Mouse (Mus musculus) heart, embryonic 12.5 days (tissue): Measurements from ENCODE around the gene Lpcat1. TPM values are rescaled to one million over a fixed set of nuclear protein-coding genes. Genes with fewer than 3 reads are reported as not detected.

ENCODE experiments used
- ATAC-seq: fragments of 200-750 bp; cut with Nextera tagmentation; 2 replicates; pipeline ENCODE4 v1.8.0; 2017; ENCODE audit warnings: moderate TSS enrichment, moderate library complexity; ENCODE audit not compliant: insufficient number of reproducible peaks, low FRiP score
- H3K27ac ChIP-seq: fragments of 300-500 bp; sonication (generic); 2 replicates; pipeline ENCODE4 v1.5.1; 2016; ENCODE audit warnings: mild to moderate bottlenecking, moderate library complexity; ENCODE audit not compliant: poor library complexity, severe bottlenecking
- H3K27me3 ChIP-seq: fragments of 300-500 bp; sonication (generic); replicated peaks from 2 replicates; pipeline ENCODE4 v1.6.1; 2016; ENCODE audit warnings: mild to moderate bottlenecking, moderate library complexity
- H3K36me3 ChIP-seq: fragments of 300-500 bp; sonication (generic); 2 replicates; pipeline ENCODE4 v1.6.1; 2016; ENCODE audit warnings: mild to moderate bottlenecking, moderate library complexity
- H3K4me1 ChIP-seq: fragments of 300-500 bp; sonication (generic); replicated peaks from 2 replicates; pipeline ENCODE4 v1.6.1; 2016; ENCODE audit warnings: mild to moderate bottlenecking
- H3K4me2 ChIP-seq: fragments of 300-500 bp; sonication (generic); 2 replicates; pipeline ENCODE4 v1.6.1; 2016; ENCODE audit warnings: mild to moderate bottlenecking, moderate library complexity
- H3K4me3 ChIP-seq: fragments of 300-500 bp; sonication (generic); 2 replicates; pipeline ENCODE4 v1.5.1; 2016; ENCODE audit warnings: mild to moderate bottlenecking
- H3K9ac ChIP-seq: fragments of 300-500 bp; sonication (generic); 2 replicates; pipeline ENCODE4 v1.6.1; 2016; ENCODE audit warnings: mild to moderate bottlenecking, moderate library complexity
- H3K9me3 ChIP-seq: fragments of 300-500 bp; sonication (generic); replicated peaks from 2 replicates; pipeline ENCODE4 v1.6.1; 2016; ENCODE audit warnings: mild to moderate bottlenecking, moderate library complexity
- WGBS: fragments of 180-500 bp; shearing (Covaris S2); methylation state at CpG from one replicate; pipeline ENCODE4 v1.1.7; 2016; 5-methylcytosine and 5-hydroxymethylcytosine counted together
- polyA plus RNA-seq: library from polyadenylated mRNA; unstranded; fragments of >200 nt; fragmentation: Nextera tagmentation; extraction: Ambion mirVana; gene quantifications from 2 replicates; pipeline ENCODE4 v1.2.1, GENCODE M21; 2016

The Lpcat1 gene
- polyA plus RNA-seq, 1 experiment from 2014 or later, result 24.1 TPM

DNA sequence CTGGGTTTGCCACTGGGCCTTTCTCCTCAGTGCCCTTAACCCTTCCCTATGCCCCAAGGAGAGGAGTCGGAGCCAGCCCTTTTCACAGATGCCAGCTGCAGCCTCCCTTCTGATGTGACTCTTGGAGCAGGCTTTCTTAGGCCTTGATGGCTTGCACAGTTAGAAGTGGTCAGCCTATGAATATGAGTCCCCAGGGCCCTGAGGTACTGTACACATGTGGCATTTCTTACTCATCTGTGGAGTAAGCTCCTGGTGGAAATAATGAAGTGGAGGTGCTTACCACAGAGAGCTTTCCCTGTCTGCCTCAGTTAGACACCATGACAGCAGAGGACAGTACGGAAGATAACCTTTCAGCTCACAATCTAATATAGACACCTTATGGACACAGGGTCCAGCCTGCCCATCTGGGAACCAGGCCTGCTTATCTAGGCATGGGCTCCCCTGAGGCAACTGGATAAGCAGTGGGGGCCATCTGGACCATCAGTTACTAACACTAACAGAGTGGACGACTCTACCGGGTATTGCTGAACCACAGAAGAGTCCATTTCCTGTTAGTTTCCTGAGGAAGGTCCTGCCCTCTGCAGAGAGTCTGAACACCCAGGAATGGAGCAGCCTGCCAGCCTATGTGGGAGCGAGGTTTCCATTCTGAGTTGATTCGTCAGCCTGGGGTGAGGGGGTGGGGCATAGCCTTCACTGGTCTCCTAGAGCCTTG lies 33.1 kb downstream of the Lpcat1 start:
- Histone ChIP-seq H3K27ac (0 out of 2 replicates have a peak overlapping the region, but pooled peaks have one; percentile 41), H3K36me3 (peaks cover 53% of the 10 kb centered on the region), H3K4me3 (no peak overlapping the region), H3K4me1 (peaks cover 21% of the 10 kb centered on the region), H3K27me3 (no peaks in the 10 kb centered on the region), H3K9me3 (no peaks in the 10 kb centered on the region), H3K9ac (no peak overlapping the region), H3K4me2 (no peak overlapping the region)
- WGBS, result 38% methylated on average over 6 of the region's 6 CpGs
- peak; percentile 82 for ATAC-seq

DNA sequence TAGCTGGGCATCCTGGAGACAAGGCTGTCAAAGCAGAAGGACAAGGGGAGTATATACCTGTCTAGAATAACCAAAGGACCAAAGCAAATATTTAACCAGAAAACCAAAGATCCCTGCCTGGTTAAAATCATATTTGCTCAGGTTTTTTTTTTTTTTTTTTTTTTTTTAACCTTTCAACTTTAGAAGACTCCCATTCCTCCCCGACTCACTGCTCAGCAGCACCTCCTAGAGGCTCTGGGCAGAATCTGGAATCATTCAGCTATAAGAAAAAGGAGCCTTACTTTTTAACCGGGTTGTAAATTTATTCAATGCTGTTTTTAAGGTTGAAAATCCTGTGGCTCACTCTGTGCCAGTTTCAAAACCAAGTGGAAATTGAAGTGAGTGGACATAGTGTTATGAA lies 35.7 kb downstream of the Lpcat1 start:
- Histone ChIP-seq H3K9ac (no peak overlapping the region), H3K4me1 (peaks cover 21% of the 10 kb centered on the region), H3K36me3 (peaks cover 44% of the 10 kb centered on the region), H3K9me3 (no peaks in the 10 kb centered on the region), H3K4me2 (no peak overlapping the region), H3K4me3 (no peak overlapping the region), H3K27me3 (no peaks in the 10 kb centered on the region), H3K27ac (no peak overlapping the region)
- ATAC-seq, result no peak
- WGBS, result 57% methylated on average over 2 of the region's 2 CpGs

DNA sequence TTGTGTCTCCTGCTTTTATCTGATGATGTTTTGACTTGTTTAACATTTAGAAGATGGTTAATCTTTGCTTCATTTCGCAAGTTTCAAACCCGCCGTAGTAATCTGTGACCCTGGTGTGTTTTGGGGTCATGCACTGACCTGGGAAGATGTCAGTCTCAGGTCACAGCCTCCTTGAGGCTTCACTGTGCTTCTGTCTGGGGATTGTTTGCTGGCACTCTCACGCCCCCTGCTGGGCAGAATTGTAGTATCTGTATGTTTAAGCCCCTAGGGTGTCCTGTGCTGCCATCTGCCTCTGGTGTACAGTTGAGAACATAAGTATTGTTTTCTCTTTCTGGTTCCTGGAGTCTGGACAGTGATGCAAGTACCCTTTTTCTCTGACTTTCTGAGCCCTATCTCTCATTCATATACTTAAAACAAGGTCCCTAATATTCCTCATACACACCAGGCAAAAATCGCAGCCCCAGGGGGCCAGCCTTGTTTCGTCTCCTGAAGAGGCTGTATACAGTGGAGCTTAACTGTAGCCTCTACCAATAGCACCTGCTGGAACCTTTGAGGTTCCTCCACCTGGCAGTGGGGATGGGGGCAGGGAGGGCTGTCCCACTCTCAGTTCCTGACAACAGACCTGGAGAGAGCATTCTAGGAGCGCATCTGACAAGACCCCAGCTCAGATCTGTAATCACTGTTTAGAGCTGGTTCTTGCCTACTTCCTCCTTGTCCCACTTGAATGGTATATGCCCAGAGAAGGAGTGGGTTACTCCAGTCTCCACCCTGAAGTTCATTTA lies 38.9 kb downstream of the Lpcat1 start:
- H3K36me3 ChIP-seq, result peaks cover 50% of the 10 kb centered on the region
- ATAC-seq, result no peak
- H3K4me2 ChIP-seq, result no peak overlapping the region
- 65% methylated on average over 7 of the region's 7 CpGs for WGBS
- H3K9ac ChIP-seq, result no peak overlapping the region
- no peaks in the 10 kb centered on the region for H3K9me3 ChIP-seq
- peaks cover 2% of the 10 kb centered on the region for H3K4me1 ChIP-seq
- H3K4me3 ChIP-seq, result no peak overlapping the region
- no peak overlapping the region for H3K27ac ChIP-seq
- no peaks in the 10 kb centered on the region for H3K27me3 ChIP-seq

DNA sequence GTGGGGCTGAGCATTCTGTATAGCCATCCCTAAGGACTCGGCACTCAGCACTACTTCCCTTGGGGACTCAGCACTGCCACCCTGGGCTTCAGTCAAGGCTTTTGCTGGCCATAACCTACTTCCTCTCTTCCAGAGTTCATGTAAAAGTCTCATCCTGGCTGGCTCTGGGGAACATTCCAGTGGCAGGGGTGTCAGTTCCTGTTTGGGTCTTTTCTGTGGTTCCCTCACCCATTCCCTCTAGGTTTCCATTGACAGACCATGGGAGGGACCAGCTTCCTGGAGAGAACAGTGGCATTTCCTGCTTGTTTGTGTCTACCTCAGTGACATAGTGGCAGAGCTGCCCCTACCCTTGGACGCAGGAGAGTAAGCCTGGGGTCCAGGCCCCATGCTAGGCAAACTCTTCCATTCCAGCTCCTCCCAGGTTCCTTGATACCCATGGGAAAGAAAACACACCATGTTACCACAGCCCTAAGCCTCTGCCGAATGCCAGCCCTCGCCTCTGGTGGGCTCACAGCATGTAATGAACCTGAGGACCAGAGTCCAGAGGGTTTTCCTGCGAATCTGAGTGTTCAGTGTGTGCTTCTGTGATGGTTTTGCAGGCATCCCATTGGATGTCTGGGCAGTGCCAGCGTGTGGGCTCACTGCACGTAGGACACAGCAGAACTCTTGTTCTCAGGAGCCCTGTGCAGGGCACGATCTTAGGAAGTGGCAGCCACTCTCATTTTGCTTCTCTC lies 42.0 kb downstream of the Lpcat1 start:
- Histone ChIP-seq H3K9me3 (no peaks in the 10 kb centered on the region), H3K4me2 (no peak overlapping the region), H3K27me3 (no peaks in the 10 kb centered on the region), H3K4me3 (no peak overlapping the region), H3K9ac (no peak overlapping the region), H3K36me3 (peaks cover 55% of the 10 kb centered on the region), H3K27ac (0 out of 2 replicates have a peak overlapping the region, but pooled peaks have one; percentile 15), H3K4me1 (no peaks in the 10 kb centered on the region; the same call in 1 of the 2 replicates)
- 79% methylated on average over 8 of the region's 8 CpGs for WGBS
- ATAC-seq, result no peak

DNA sequence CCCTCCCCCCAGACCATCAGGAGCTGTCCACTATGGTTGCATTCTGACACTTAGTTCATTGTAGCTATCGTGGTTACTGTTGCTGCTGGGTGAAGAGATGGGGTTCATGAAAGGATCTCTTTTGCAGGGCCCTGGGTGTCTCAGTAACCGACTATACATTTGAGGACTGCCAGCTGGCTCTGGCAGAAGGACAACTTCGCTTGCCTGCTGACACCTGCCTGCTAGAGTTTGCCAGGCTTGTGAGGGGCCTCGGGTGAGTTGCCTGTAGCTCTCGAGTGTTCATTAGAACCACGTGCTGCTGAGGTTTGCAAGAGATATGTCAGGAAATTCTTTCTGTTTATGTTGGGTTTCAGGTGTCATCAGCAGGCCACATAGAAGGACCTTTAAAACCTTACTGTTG lies 42.9 kb downstream of the Lpcat1 start:
- Histone ChIP-seq H3K4me1 (peaks cover 3% of the 10 kb centered on the region; the same call in 1 of the 2 replicates), H3K27me3 (no peaks in the 10 kb centered on the region), H3K27ac (no peak overlapping the region), H3K36me3 (peaks cover 64% of the 10 kb centered on the region), H3K9me3 (no peaks in the 10 kb centered on the region), H3K4me3 (no peak overlapping the region), H3K9ac (no peak overlapping the region), H3K4me2 (no peak overlapping the region)
- WGBS, result 80% methylated on average over 6 of the region's 6 CpGs
- ATAC-seq, result no peak

DNA sequence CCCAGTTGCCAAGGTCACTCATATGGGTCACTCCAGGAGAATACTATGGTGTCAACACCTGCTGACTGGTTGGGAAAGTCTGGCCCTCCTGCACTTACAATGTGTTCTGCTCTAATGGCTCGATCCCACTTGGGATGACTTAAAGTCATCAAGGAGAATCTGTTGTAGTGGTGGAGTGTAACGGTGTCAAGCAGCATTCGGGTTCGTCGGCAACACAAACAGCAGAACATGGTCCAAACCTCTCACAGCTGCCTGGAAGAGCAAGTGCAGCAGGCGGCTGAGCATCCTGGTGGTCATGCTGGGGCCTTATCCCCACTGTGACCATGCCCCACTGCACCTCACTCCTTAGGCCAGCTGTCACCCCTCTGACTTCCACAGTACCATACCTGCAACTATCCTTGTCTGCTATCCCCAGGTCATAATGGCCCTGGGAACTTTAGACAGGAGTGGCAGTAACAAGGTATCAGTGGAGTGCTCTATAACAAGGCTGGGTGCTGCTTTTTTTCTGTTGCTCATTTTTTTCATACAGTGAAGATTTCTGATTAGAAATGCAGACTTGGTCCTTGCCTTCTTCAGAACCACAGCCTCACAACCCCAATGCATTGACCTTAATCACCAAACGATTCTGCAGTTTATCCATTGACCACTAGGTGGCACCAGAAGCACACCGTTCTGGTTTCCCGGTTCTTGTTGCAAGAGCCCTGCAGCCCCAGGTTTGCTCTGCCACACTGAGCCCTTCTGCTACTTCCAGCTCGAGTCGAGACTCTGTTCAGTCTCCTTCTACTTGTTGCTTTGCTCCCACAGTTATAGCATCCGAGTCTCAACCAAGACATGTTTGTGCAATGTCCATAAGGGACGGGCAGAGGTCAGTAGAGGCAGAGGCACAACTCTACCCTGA lies 46.0 kb downstream of the Lpcat1 start:
- Histone ChIP-seq H3K4me1 (peaks cover 3% of the 10 kb centered on the region; the same call in 1 of the 2 replicates), H3K27ac (no peak overlapping the region), H3K4me3 (no peak overlapping the region), H3K9ac (no peak overlapping the region), H3K27me3 (no peaks in the 10 kb centered on the region), H3K4me2 (no peak overlapping the region), H3K36me3 (peaks cover 72% of the 10 kb centered on the region), H3K9me3 (no peaks in the 10 kb centered on the region)
- no peak for ATAC-seq
- 56% methylated on average over 13 of the region's 13 CpGs for WGBS

DNA sequence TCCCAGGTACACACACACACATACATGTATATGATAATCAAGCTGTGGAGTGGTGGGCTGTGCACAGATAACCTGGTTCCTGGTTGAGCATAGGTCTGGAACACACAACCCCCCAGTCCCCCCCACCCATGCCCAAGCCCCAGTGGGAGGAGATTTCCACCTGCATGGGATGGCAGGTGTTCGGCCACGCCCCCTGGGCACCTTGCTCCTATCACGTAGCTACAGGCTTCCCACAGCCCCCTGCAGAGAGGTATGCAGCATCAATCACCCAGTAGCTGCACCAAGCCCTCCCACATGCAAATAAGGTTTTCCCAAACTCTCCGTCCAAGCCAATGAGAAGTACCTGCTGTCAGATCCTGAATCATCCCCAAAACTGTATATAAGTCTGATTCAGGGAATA lies 49.9 kb downstream of the Lpcat1 start:
- ATAC-seq, result no peak
- H3K4me2 ChIP-seq, result no peak overlapping the region
- H3K9ac ChIP-seq, result no peak overlapping the region
- no peaks in the 10 kb centered on the region for H3K27me3 ChIP-seq
- 0 out of 2 replicates have a peak, but pooled peaks cover 3% of the 10 kb centered on the region for H3K4me1 ChIP-seq
- no peak overlapping the region for H3K27ac ChIP-seq
- WGBS, result 70% methylated on average over 4 of the region's 4 CpGs
- H3K9me3 ChIP-seq, result no peaks in the 10 kb centered on the region
- H3K36me3 ChIP-seq, result peaks cover 41% of the 10 kb centered on the region
- no peak overlapping the region for H3K4me3 ChIP-seq

DNA sequence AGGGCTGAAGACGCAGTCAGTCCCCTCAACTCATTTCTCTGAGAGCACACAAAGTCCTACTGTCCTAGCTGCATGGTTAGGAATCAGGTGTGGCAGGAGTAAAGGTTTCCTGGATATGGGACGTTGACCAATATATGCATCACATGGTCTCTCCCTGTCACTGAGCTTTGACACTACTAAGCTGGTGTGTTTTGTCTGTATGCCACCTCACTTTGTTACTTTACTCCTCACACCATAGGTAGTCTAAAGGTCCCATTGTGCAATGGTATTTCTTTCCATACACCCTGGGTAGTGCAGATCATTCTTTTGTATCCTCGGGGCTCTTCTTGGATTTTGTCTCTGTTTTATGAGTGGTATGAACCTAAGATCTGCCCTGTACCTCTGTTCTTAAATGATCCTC lies 66.7 kb downstream of the Lpcat1 start:
- Histone ChIP-seq H3K4me2 (no peak overlapping the region), H3K9ac (no peak overlapping the region), H3K27ac (no peak overlapping the region), H3K36me3 (no peaks in the 10 kb centered on the region), H3K9me3 (0 out of 2 replicates have a peak, but pooled peaks cover 2% of the 10 kb centered on the region), H3K4me3 (no peak overlapping the region), H3K4me1 (peaks cover 8% of the 10 kb centered on the region), H3K27me3 (peaks cover 51% of the 10 kb centered on the region)
- 83% methylated on average over 3 of the region's 3 CpGs for WGBS
- ATAC-seq, result no peak

DNA sequence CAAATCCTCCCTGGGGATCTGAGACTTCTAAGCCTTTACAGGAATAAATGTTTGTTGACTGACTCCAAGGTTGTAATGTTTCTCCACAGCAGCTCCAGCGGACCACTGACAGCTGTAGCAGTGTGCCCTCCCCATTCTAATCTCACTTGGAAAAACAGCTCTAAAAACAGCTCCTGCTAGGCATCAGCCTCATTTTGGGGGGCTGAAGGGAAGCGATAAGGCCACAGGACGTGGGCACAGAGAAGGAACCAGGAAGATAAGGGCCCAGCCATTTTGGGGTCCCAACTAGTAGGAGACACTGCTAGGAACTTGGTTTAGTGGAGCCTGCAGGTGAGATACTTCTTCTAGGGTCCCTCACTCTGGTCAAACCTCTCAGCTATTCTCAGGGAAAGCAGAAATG lies 68.3 kb downstream of the Lpcat1 start:
- Histone ChIP-seq H3K27ac (no peak overlapping the region), H3K9ac (no peak overlapping the region), H3K4me1 (peaks cover 8% of the 10 kb centered on the region), H3K4me3 (no peak overlapping the region), H3K9me3 (0 out of 2 replicates have a peak, but pooled peaks cover 2% of the 10 kb centered on the region), H3K27me3 (peaks cover 51% of the 10 kb centered on the region), H3K4me2 (no peak overlapping the region), H3K36me3 (no peaks in the 10 kb centered on the region)
- ATAC-seq, result no peak
- WGBS, result 31% methylated on average over 3 of the region's 3 CpGs

DNA sequence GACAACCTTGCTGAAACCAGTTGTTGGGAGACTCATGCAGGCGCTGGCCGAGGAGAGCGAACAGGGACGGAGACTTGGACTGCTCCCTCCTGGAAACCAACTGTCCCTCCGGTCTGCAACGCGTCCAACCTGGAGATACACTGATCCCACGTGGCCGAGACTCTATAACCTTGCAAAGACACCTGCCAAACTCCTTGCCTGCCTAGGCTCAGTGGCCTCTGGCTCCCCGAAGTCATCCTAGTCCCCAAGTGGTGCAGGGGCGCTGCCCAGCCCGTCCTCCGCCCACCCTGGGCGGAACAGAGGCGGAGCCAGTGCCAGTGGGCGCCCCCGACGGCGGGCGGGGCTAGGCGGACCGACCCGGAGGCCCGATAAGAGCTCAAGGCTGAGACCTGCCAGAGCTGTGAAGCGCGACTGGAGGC lies 69.4 kb downstream of the Lpcat1 start, which contains the start of gene Slc6a3:
Gene Slc6a3, plus strand, starts transcription at position 345 of the 419 bp plus-strand sequence.
- ATAC-seq, result peak; percentile 89
- Histone ChIP-seq H3K4me2 (peak within 1 kb of the TSS; percentile 87), H3K9ac (peak within 1 kb of the TSS; percentile 12; the same call in 1 of the 2 replicates), H3K27ac (no peak within 1 kb of the TSS), H3K27me3 (peaks cover 51% of the 10 kb centered on the region), H3K36me3 (no peaks in the 10 kb centered on the region), H3K4me1 (peaks cover 8% of the 10 kb centered on the region), H3K4me3 (peak within 1 kb of the TSS; percentile 50), H3K9me3 (0 out of 2 replicates have a peak, but pooled peaks cover 2% of the 10 kb centered on the region)
- WGBS, result under 1% methylated on average over 26 of the region's 26 CpGs
